Mouse (Mus musculus): ENCODE measurements at regions not wholly inside any gene's neighbourhood (a gene's known extent, or its start where the extent isn't known, plus 50 kb on each side); places are given as distances from the start of the nearest gene placed in this dataset.

DNA sequence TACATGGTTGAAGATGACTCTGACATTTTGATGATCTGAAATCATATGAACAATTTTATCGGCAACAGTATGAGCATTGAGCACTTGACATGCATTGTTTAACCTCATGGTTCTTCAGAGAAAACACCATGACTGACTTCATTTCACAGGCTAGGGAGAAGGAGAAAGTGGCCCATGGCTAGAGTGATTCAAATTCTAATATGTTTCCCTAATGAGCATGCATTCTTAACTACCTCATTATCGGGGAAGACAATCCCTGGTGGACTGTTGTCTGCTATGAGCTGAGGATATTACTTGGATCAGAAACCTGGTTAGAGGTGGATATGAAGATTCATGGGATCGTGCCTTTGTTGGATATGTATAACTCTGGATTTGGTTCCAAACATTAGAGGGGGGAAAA is 240.9 kb downstream of the Arl4a start:
- TF ChIP-seq POLR2AphosphoS2 (IDR thresholded peaks at IDR 0.05; ENCODE audit: insufficient read length, low read depth) (no peak), CEBPB (IDR thresholded peaks at IDR 0.05; ENCODE audit: insufficient read depth, poor library complexity, severe bottlenecking) (no peak)
